Mouse (Mus musculus): Measurements from ENCODE around the gene Rph3al. TPM values are rescaled to one million over a fixed set of nuclear protein-coding genes. Genes with fewer than 3 reads are reported as not detected.

The Rph3al gene
- polyA plus RNA-seq, 1 experiment from 2014 or later: 18.0 TPM

GRCm38 (mm10) chr11:75793351-75793750 is 144.9 kb downstream of the Rph3al start:
- Histone ChIP-seq H3K36me3 (ENCODE audit: insufficient read depth, low read length) (no peaks in the 10 kb centered on the region), H3K27ac (ENCODE audit: low read length) (no peak overlapping the region), H3K4me2 (replicated peaks; ENCODE audit: low read depth, low read length) (no peak overlapping the region), H3K4me3 (ENCODE audit: low read length) (no peak overlapping the region), H3K9me3 (ENCODE audit: low read length) (no peaks in the 10 kb centered on the region), H3K27me3 (ENCODE audit: insufficient read depth, low read length) (peaks cover 31% of the 10 kb centered on the region), H3K4me1 (ENCODE audit: insufficient read depth, low read length) (peaks cover 14% of the 10 kb centered on the region; the same call in 1 of the 2 replicates), H3K9ac (replicated peaks; ENCODE audit: low read length) (no peak overlapping the region)
- no peak for ATAC-seq (ENCODE audit: low FRiP score, low TSS enrichment)
- 79% methylated on average over 5 of the region's 5 CpGs for WGBS

- Histone ChIP-seq H3K27me3 (ENCODE audit: insufficient read depth, low read length) (peaks cover 31% of the 10 kb centered on the region), H3K4me2 (replicated peaks; ENCODE audit: low read depth, low read length) (no peak overlapping the region), H3K27ac (ENCODE audit: low read length) (no peak overlapping the region), H3K4me3 (ENCODE audit: low read length) (no peak overlapping the region), H3K9ac (replicated peaks; ENCODE audit: low read length) (no peak overlapping the region), H3K9me3 (ENCODE audit: low read length) (no peaks in the 10 kb centered on the region), H3K36me3 (ENCODE audit: insufficient read depth, low read length) (no peaks in the 10 kb centered on the region), H3K4me1 (ENCODE audit: insufficient read depth, low read length) (peaks cover 14% of the 10 kb centered on the region; the same call in 1 of the 2 replicates)
- 78% methylated on average over 5 of the region's 5 CpGs for WGBS
- no peak for ATAC-seq (ENCODE audit: low FRiP score, low TSS enrichment)
Measured at GRCm38 (mm10) chr11:75792535-75792934, 145.7 kb downstream of the Rph3al start.

GRCm38 (mm10) chr11:75785897-75786296 is 152.3 kb downstream of the Rph3al start:
- 72% methylated on average over 8 of the region's 8 CpGs for WGBS

DNA sequence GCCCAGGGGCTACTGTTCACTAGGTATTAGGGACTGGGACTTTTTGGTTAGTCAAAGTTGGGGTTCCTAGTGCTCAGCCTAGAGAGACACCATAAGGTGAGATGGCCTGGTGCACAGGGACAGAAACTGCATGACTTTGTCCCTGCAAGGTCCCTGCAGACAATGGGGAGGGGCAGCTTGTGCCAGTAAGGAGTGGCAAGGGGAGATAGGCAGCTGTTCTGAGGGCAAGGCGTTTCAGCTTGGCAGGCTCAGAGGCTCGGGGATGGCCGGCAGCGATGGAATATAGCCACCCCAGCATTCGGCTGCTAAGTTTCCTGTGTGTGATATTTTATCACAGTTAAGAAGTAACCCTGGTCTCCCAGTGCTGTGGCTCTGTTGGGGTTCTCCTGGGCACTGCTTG is 154.4 kb downstream of the Rph3al start:
- H3K9ac ChIP-seq (replicated peaks; ENCODE audit: low read length): no peak overlapping the region
- 87% methylated on average over 5 of the region's 5 CpGs for WGBS
- H3K27ac ChIP-seq (ENCODE audit: low read length): no peak overlapping the region
- H3K4me1 ChIP-seq (ENCODE audit: insufficient read depth, low read length): no peaks in the 10 kb centered on the region
- H3K36me3 ChIP-seq (ENCODE audit: insufficient read depth, low read length): no peaks in the 10 kb centered on the region
- no peak for ATAC-seq (ENCODE audit: low FRiP score, low TSS enrichment)
- H3K4me2 ChIP-seq (replicated peaks; ENCODE audit: low read depth, low read length): no peak overlapping the region
- no peaks in the 10 kb centered on the region for H3K9me3 ChIP-seq (ENCODE audit: low read length)
- H3K27me3 ChIP-seq (ENCODE audit: insufficient read depth, low read length): no peaks in the 10 kb centered on the region
- no peak overlapping the region for H3K4me3 ChIP-seq (ENCODE audit: low read length)

More at GRCm38 (mm10) chr11:75785897-75786296, 152.3 kb downstream of the Rph3al start:
- Histone ChIP-seq H3K9ac (replicated peaks; ENCODE audit: low read length) (no peak overlapping the region), H3K4me3 (ENCODE audit: low read length) (no peak overlapping the region), H3K36me3 (ENCODE audit: insufficient read depth, low read length) (no peaks in the 10 kb centered on the region), H3K27ac (ENCODE audit: low read length) (no peak overlapping the region), H3K4me1 (ENCODE audit: insufficient read depth, low read length) (no peaks in the 10 kb centered on the region), H3K4me2 (replicated peaks; ENCODE audit: low read depth, low read length) (no peak overlapping the region), H3K27me3 (ENCODE audit: insufficient read depth, low read length) (no peaks in the 10 kb centered on the region), H3K9me3 (ENCODE audit: low read length) (no peaks in the 10 kb centered on the region)
- ATAC-seq (ENCODE audit: low FRiP score, low TSS enrichment): no peak

DNA sequence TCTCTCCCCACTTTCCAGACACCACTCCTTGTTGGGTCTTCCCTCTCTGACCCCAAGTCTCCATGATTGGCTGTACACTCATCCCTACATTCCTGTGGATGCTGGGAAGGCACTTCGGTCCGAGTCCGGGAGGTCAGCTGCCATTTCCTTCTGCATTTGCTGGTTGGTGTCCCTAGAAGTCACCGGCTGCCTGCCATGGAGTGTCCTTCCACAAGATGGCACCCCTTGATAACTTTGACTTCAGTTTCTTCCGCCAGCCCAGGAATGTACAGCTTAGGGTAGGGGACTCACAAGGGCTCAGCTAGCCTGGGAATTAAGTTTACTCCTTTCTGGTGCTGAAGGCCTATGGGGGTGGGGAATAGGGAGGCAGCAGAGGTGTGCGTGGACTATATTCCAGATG is 156.3 kb downstream of the Rph3al start:
- H3K9me3 ChIP-seq (ENCODE audit: low read length): no peaks in the 10 kb centered on the region
- no peaks in the 10 kb centered on the region for H3K27me3 ChIP-seq (ENCODE audit: insufficient read depth, low read length)
- H3K27ac ChIP-seq (ENCODE audit: low read length): no peak overlapping the region
- no peak overlapping the region for H3K4me2 ChIP-seq (replicated peaks; ENCODE audit: low read depth, low read length)
- no peak overlapping the region for H3K9ac ChIP-seq (replicated peaks; ENCODE audit: low read length)
- H3K4me1 ChIP-seq (ENCODE audit: insufficient read depth, low read length): no peaks in the 10 kb centered on the region
- WGBS: 23% methylated on average over 6 of the region's 6 CpGs
- H3K4me3 ChIP-seq (ENCODE audit: low read length): no peak overlapping the region
- no peaks in the 10 kb centered on the region for H3K36me3 ChIP-seq (ENCODE audit: insufficient read depth, low read length)
- ATAC-seq (ENCODE audit: low FRiP score, low TSS enrichment): peak; percentile 84

Other genes with a start within 250 kb of the Rph3al start
- gene Ywhae, start 205.6 kb downstream of the Rph3al start, polyA plus RNA-seq (2015; fragmentation: Nextera tagmentation; extraction: Ambion mirVana): 853 and 940 TPM in 2 replicates
- gene Doc2b, start 142.4 kb downstream of the Rph3al start, polyA plus RNA-seq (2015; fragmentation: Nextera tagmentation; extraction: Ambion mirVana): 0.54 and 0.86 TPM in 2 replicates
- gene 1700016K19Rik, start 61.5 kb upstream of the Rph3al start, polyA plus RNA-seq (2015; fragmentation: Nextera tagmentation; extraction: Ambion mirVana): 0.39 and 0.70 TPM in 2 replicates
- gene Rflnb, start 89.4 kb upstream of the Rph3al start, polyA plus RNA-seq (2015; fragmentation: Nextera tagmentation; extraction: Ambion mirVana): 29.6 and 31.9 TPM in 2 replicates
- 46.2 and 46.9 TPM in 2 replicates for gene Vps53, start 241.2 kb upstream of the Rph3al start, polyA plus RNA-seq (2015; fragmentation: Nextera tagmentation; extraction: Ambion mirVana)
- gene Fam57a, start 241.2 kb upstream of the Rph3al start, polyA plus RNA-seq (2015; fragmentation: Nextera tagmentation; extraction: Ambion mirVana): 27.0 and 28.6 TPM in 2 replicates

Data from kidney, embryonic 16.5 days (tissue).